Mouse (Mus musculus) CH12.LX (cell line): ENCODE data around the gene Mkrn2. TPM values are rescaled to one million over a fixed set of nuclear protein-coding genes. Genes with fewer than 3 reads are reported as not detected.

Experiments
- DNase-seq: peaks from one replicate; pipeline ENCODE4 v3.0.0-alpha.2; 2013; ENCODE audit errors: extremely low read depth
- H3K27ac ChIP-seq: 2 replicates; pipeline ENCODE4 v1.5.1; 2012; ENCODE audit warnings: low read depth, mild to moderate bottlenecking, control low read depth, moderate library complexity; ENCODE audit not compliant: insufficient read depth
- H3K27me3 ChIP-seq: replicated peaks from 2 replicates; pipeline ENCODE3; 2012; ENCODE audit warnings: inconsistent platforms
- H3K36me3 ChIP-seq, 2 experiments: replicated peaks in 1 of 2; 2 replicates each; pipeline versions ENCODE3 to v1.6.1; 2012; ENCODE audit warnings: inconsistent platforms in 1 of 2, low read length in 1 of 2, mild to moderate bottlenecking in 1 of 2, mixed read lengths in 1 of 2, moderate library complexity in 1 of 2; ENCODE audit not compliant: control insufficient read depth in 1 of 2, insufficient read depth in 1 of 2
- H3K4me1 ChIP-seq, 2 experiments: 2 replicates each; pipeline ENCODE4 v1.6.1; 2012; ENCODE audit warnings: inconsistent platforms in 1 of 2, moderate library complexity in 1 of 2; ENCODE audit not compliant: insufficient read depth in 2 of 2, control insufficient read depth in 1 of 2
- H3K4me2 ChIP-seq: 2 replicates; pipeline ENCODE4 v1.6.1; 2012; ENCODE audit warnings: low read depth, mild to moderate bottlenecking, control low read depth; ENCODE audit not compliant: poor library complexity, insufficient read depth, severe bottlenecking
- H3K4me3 ChIP-seq, 3 experiments: fragments of 150-350 bp in 1 of 3; sonication (generic) in 1 of 3; replicated peaks in 1 of 3; 2 replicates each; pipeline versions ENCODE3 to v1.5.1; 2011 to 2012; ENCODE audit warnings: low read depth in 2 of 3, low read length in 2 of 3, mild to moderate bottlenecking in 2 of 3, moderate library complexity in 2 of 3, control low read depth in 1 of 3, improper control_type of control experiment in 1 of 3, inconsistent platforms in 1 of 3, mixed read lengths in 1 of 3; ENCODE audit not compliant: poor library complexity in 1 of 3
- H3K79me2 ChIP-seq: replicated peaks from 2 replicates; pipeline ENCODE4 v1.6.1; 2012; ENCODE audit warnings: mild to moderate bottlenecking, moderate library complexity; ENCODE audit not compliant: control insufficient read depth, poor library complexity, insufficient read depth, severe bottlenecking; ENCODE audit errors: extremely low read depth
- H3K9ac ChIP-seq: 2 replicates; pipeline ENCODE4 v1.6.1; 2012; ENCODE audit warnings: low read depth, mild to moderate bottlenecking, control low read depth, moderate library complexity; ENCODE audit not compliant: insufficient read depth
- H3K9me3 ChIP-seq: replicated peaks from 2 replicates; pipeline ENCODE3; 2012; ENCODE audit warnings: low read length, inconsistent platforms, mixed read lengths
- BHLHE40 ChIP-seq: IDR thresholded peaks from 2 replicates; pipeline ENCODE4 v1.6.1; 2011; ENCODE audit warnings: mild to moderate bottlenecking, low read depth, low read length, improper control_type of control experiment
- GABPA ChIP-seq: IDR thresholded peaks from 2 replicates; pipeline ENCODE4 v1.6.1; 2012; ENCODE audit warnings: low read depth, low read length, improper control_type of control experiment, inconsistent platforms; ENCODE audit not compliant: insufficient replicate concordance
- HCFC1 ChIP-seq: IDR thresholded peaks from 2 replicates; pipeline ENCODE4 v1.6.1; 2012; ENCODE audit warnings: low read depth, mild to moderate bottlenecking, inconsistent platforms, low read length, improper control_type of control experiment
- JUND ChIP-seq: conservative IDR thresholded peaks from 2 replicates; pipeline ENCODE4 v1.6.1; 2011; ENCODE audit warnings: low read depth, low read length, improper control_type of control experiment
- MAX ChIP-seq: IDR thresholded peaks from 2 replicates; pipeline ENCODE4 v1.6.1; 2011; ENCODE audit warnings: low read length, improper control_type of control experiment
- MAZ ChIP-seq: IDR thresholded peaks from 2 replicates; pipeline ENCODE4 v1.6.1; 2012; ENCODE audit warnings: low read depth, mild to moderate bottlenecking, inconsistent platforms, low read length, improper control_type of control experiment, moderate library complexity
- MEF2A ChIP-seq: IDR thresholded peaks from 2 replicates; pipeline ENCODE4 v1.6.1; 2014; ENCODE audit warnings: low read depth, mild to moderate bottlenecking, inconsistent platforms, low read length, improper control_type of control experiment, borderline replicate concordance
- MXI1 ChIP-seq: IDR thresholded peaks from 2 replicates; pipeline ENCODE4 v1.6.1; 2011; ENCODE audit warnings: mild to moderate bottlenecking, low read depth, low read length, improper control_type of control experiment
- MYC ChIP-seq: IDR thresholded peaks from 2 replicates; pipeline ENCODE4 v1.6.1; 2011; ENCODE audit warnings: low read depth, mild to moderate bottlenecking, improper control_type of control experiment, low read length
- NRF1 ChIP-seq: IDR thresholded peaks from 2 replicates; pipeline ENCODE4 v1.6.1; 2014; ENCODE audit warnings: low read depth, mild to moderate bottlenecking, inconsistent platforms, low read length, improper control_type of control experiment, moderate library complexity
- PAX5 ChIP-seq: IDR thresholded peaks from 2 replicates; pipeline ENCODE4 v1.6.1; 2012; ENCODE audit warnings: low read length, inconsistent platforms, mixed read lengths
- POLR2A ChIP-seq: IDR thresholded peaks from 2 replicates; pipeline ENCODE4 v1.6.1; 2011; ENCODE audit warnings: low read depth, mild to moderate bottlenecking, improper control_type of control experiment, low read length
- RCOR1 ChIP-seq: conservative IDR thresholded peaks from 2 replicates; pipeline ENCODE4 v1.6.1; 2012; ENCODE audit warnings: low read depth, mild to moderate bottlenecking, inconsistent platforms, low read length, improper control_type of control experiment
- SIN3A ChIP-seq: IDR thresholded peaks from 2 replicates; pipeline ENCODE4 v1.6.1; 2012; ENCODE audit warnings: low read length, improper control_type of control experiment, inconsistent platforms
- TBP ChIP-seq: conservative IDR thresholded peaks from 2 replicates; pipeline ENCODE4 v1.6.1; 2011; ENCODE audit warnings: low read depth, low read length, improper control_type of control experiment
- TCF12 ChIP-seq: IDR thresholded peaks from 2 replicates; pipeline ENCODE4 v1.6.1; 2014; ENCODE audit warnings: low read depth, mild to moderate bottlenecking, inconsistent platforms, low read length, improper control_type of control experiment
- UBTF ChIP-seq: IDR thresholded peaks from 2 replicates; pipeline ENCODE4 v1.6.1; 2012; ENCODE audit warnings: low read depth, mild to moderate bottlenecking, inconsistent platforms, low read length, improper control_type of control experiment, moderate library complexity
- USF1 ChIP-seq: IDR thresholded peaks from 2 replicates; pipeline ENCODE4 v1.6.1; 2014; ENCODE audit warnings: low read depth, mild to moderate bottlenecking, inconsistent platforms, low read length, improper control_type of control experiment
- ZC3H11A ChIP-seq: IDR thresholded peaks from 2 replicates; pipeline ENCODE4 v1.6.1; 2012; ENCODE audit warnings: low read depth, mild to moderate bottlenecking, inconsistent platforms, low read length, improper control_type of control experiment
- ZKSCAN1 ChIP-seq: IDR thresholded peaks from 2 replicates; pipeline ENCODE4 v1.6.1; 2012; ENCODE audit warnings: low read depth, inconsistent platforms, low read length, improper control_type of control experiment, borderline replicate concordance
- ZNF384 ChIP-seq: IDR thresholded peaks from 2 replicates; pipeline ENCODE4 v1.6.1; 2012; ENCODE audit warnings: low read depth, low read length, improper control_type of control experiment, inconsistent platforms
- dilution Hi-C: fragments of 300-500 bp; cut with MboI; formaldehyde crosslinking; loops from 2 replicates; pipeline ENCODE4 v1.14.3; 2020; ENCODE audit warnings: low sequenced_read_pairs; ENCODE audit not compliant: extremely low pct_unique_long_range_greater_than_20kb, extremely low pct_ligation_motif_present
- in situ Hi-C: fragments of 300-500 bp; cut with MboI; formaldehyde crosslinking; loops from 3 replicates; pipeline ENCODE4 v1.14.3; 2019; ENCODE audit warnings: low sequenced_read_pairs, low pct_ligation_motif_present, low pct_unique_long_range_greater_than_20kb, mixed read lengths
- polyA plus RNA-seq: library from polyadenylated mRNA; unstranded; fragments of >175 nt; gene quantifications from 2 replicates; pipeline ENCODE4 v1.2.1, GENCODE M21; 2012; ENCODE audit warnings: low read depth; ENCODE audit not compliant: insufficient read length
- total RNA-seq, 2 experiments: library from RNA; depleted of rRNA; stranded (reverse); fragments of 300-350 nt in 1 of 2; fragments of >200 nt in 1 of 2; gene quantifications; 2 replicates each; pipeline ENCODE4 v1.2.3; 2012 to 2014

The Mkrn2 gene
- total and polyA plus RNA-seq, 3 experiments: 14.6 to 49.8 (median 18.6) TPM

- Histone ChIP-seq H3K36me3 (no peaks in the 10 kb centered on the region), H3K4me2 (no peak overlapping the region), H3K4me3 (no peak overlapping the region), H3K4me1 (peaks cover 2 to 5% of the 10 kb centered on the region in 2 experiments; a peak in 2 of 4 replicates), H3K27ac (no peak overlapping the region), H3K9ac (no peak overlapping the region), H3K27me3 (peaks cover 4% of the 10 kb centered on the region), H3K79me2 (no peaks in the 10 kb centered on the region), H3K9me3 (no peaks in the 10 kb centered on the region)
- TF ChIP-seq NRF1: no peak
- no peak for TF ChIP-seq MXI1
- TF ChIP-seq MAZ: no peak
- TF ChIP-seq TCF12: no peak
- TF ChIP-seq MYC: no peak
- TF ChIP-seq ZNF384: no peak
- no peak for TF ChIP-seq JUND
- no peak for TF ChIP-seq ZKSCAN1
- TF ChIP-seq HCFC1: no peak
- TF ChIP-seq POLR2A: no peak
- no peak for TF ChIP-seq MAX
- no peak for TF ChIP-seq RCOR1
- no peak for TF ChIP-seq USF1
- TF ChIP-seq GABPA: no peak
- TF ChIP-seq BHLHE40: no peak
- TF ChIP-seq SIN3A: no peak
- no peak for TF ChIP-seq TBP
- no peak for DNase-seq
- dilution Hi-C loops (no loop called here), in situ Hi-C loops (no loop called here)
Observed at GRCm38 (mm10) chr6:115595667-115596066, 6.0 kb upstream of the Mkrn2 start.

DNA sequence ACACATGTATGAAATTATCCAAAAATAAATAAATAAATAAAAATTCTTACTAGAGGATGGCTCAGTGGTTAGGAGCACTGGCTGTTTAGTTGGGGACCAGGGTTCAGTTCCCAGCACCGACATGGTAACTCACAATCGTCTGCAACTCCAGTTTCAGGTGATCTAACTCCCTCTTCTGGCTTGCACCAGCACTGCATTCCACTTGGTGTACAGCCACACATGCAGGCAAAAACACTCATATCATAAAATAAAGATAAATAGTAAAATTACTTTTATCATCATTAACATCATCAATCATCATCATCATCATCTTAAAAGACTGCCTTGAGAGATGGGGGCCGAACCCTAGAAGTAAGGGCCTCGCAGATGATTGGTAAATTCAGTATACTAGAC, 384 bp upstream of the Mkrn2 start:
- peaks cover 3 to 14% of the 10 kb centered on the region in 2 experiments for H3K4me1 ChIP-seq
- peak overlapping the region in 1 of 3 experiments; percentile 9 for H3K4me3 ChIP-seq
- dilution Hi-C loops: no loop called here
- H3K36me3 ChIP-seq: peaks cover 3 to 25% of the 10 kb centered on the region in 2 experiments
- H3K9me3 ChIP-seq: no peaks in the 10 kb centered on the region
- DNase-seq: peak; percentile 19
- in situ Hi-C loops: no loop called here
- no peak overlapping the region for H3K9ac ChIP-seq
- peaks cover 4% of the 10 kb centered on the region for H3K79me2 ChIP-seq
- H3K4me2 ChIP-seq: peak overlapping the region; percentile 55; the same call in 1 of the 2 replicates
- no peaks in the 10 kb centered on the region for H3K27me3 ChIP-seq
- no peak overlapping the region for H3K27ac ChIP-seq
- TF ChIP-seq ZNF384: no peak
- TF ChIP-seq SIN3A: no peak
- no peak for TF ChIP-seq MAZ
- no peak for TF ChIP-seq ZKSCAN1
- no peak for TF ChIP-seq UBTF
- no peak for TF ChIP-seq MEF2A
- TF ChIP-seq PAX5: no peak
- TF ChIP-seq ZC3H11A: no peak
- no peak for TF ChIP-seq NRF1
